Mouse (Mus musculus) forebrain, embryonic 12.5 days (tissue): ENCODE measurements at regions not wholly inside any gene's neighbourhood (a gene's known extent, or its start where the extent isn't known, plus 50 kb on each side); places are given as distances from the start of the nearest gene placed in this dataset.
"Not testable (repeated sequence)": the region's sequence is repeated elsewhere in the genome, so short reads cannot be mapped to it uniquely, and the experiment has no call there.

Experiments used
- ATAC-seq: fragments of 200-750 bp; cut with Nextera tagmentation; 2 replicates; pipeline ENCODE4 v1.8.0; 2017; ENCODE audit warnings: moderate TSS enrichment; ENCODE audit not compliant: low FRiP score
- H3K27ac ChIP-seq: fragments of 300-500 bp; sonication (generic); 2 replicates; pipeline ENCODE4 v1.5.1; 2016; ENCODE audit warnings: mild to moderate bottlenecking
- H3K27me3 ChIP-seq: fragments of 300-500 bp; sonication (generic); 2 replicates; pipeline ENCODE4 v1.6.1; 2016; ENCODE audit warnings: mild to moderate bottlenecking
- H3K36me3 ChIP-seq: fragments of 300-500 bp; sonication (generic); replicated peaks from 2 replicates; pipeline ENCODE4 v1.6.1; 2016; ENCODE audit warnings: mild to moderate bottlenecking
- H3K4me1 ChIP-seq: fragments of 300-500 bp; sonication (generic); 2 replicates; pipeline ENCODE4 v1.6.1; 2016
- H3K4me2 ChIP-seq: fragments of 300-500 bp; sonication (generic); 2 replicates; pipeline ENCODE4 v1.6.1; 2016; ENCODE audit warnings: mild to moderate bottlenecking, moderate library complexity
- H3K4me3 ChIP-seq: fragments of 300-500 bp; sonication (generic); replicated peaks from 2 replicates; pipeline ENCODE4 v1.5.1; 2016; ENCODE audit warnings: mild to moderate bottlenecking
- H3K9ac ChIP-seq: fragments of 300-500 bp; sonication (generic); 2 replicates; pipeline ENCODE4 v1.6.1; 2016; ENCODE audit warnings: mild to moderate bottlenecking
- H3K9me3 ChIP-seq: fragments of 300-500 bp; sonication (generic); 2 replicates; pipeline ENCODE4 v1.6.1; 2016
- WGBS: fragments of 180-500 bp; shearing (Covaris S2); methylation state at CpG from one replicate; pipeline ENCODE4 v1.1.7; 2016; 5-methylcytosine and 5-hydroxymethylcytosine counted together

GRCm38 (mm10) chr9:17742308-17742707, 549.6 kb upstream of the Chordc1 start:
- H3K9me3 ChIP-seq = no peaks in the 10 kb centered on the region
- no peak overlapping the region for H3K9ac ChIP-seq
- no peak overlapping the region for H3K27ac ChIP-seq
- no peaks in the 10 kb centered on the region for H3K27me3 ChIP-seq
- H3K36me3 ChIP-seq = no peaks in the 10 kb centered on the region
- whole genome bisulfite sequencing = 92% methylated on average over 1 of the region's 1 CpGs
- no peak overlapping the region for H3K4me3 ChIP-seq
- no peak overlapping the region for H3K4me2 ChIP-seq
- ATAC-seq = no peak
- no peaks in the 10 kb centered on the region for H3K4me1 ChIP-seq

DNA sequence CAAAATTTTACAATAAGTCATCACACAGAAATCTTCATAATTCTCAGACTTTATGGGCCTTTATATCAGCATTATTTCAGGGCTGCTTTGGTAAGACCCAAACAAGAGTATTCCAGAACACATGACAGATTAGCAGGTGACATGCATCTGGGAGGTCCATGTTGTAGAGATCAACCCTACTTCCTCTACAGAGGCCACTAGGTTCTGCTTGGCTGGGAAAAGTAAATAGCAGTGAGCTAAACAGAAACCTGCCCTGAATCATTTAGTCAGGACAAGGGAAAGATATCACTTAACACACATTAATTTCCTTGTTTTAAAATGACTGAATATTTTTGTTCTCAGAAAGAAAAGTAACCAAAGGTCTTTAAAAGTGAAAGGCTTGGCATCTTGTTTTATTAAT, 546.7 kb upstream of the Chordc1 start:
- no peaks in the 10 kb centered on the region for H3K36me3 ChIP-seq
- no peak overlapping the region for H3K9ac ChIP-seq
- H3K4me3 ChIP-seq = no peak overlapping the region
- H3K27me3 ChIP-seq = no peaks in the 10 kb centered on the region
- no peak overlapping the region for H3K4me2 ChIP-seq
- no peak overlapping the region for H3K27ac ChIP-seq
- no peaks in the 10 kb centered on the region for H3K9me3 ChIP-seq
- H3K4me1 ChIP-seq = no peaks in the 10 kb centered on the region
- ATAC-seq = no peak

GRCm38 (mm10) chr9:17745684-17746083, 546.2 kb upstream of the Chordc1 start:
- H3K36me3 ChIP-seq = no peaks in the 10 kb centered on the region
- H3K4me1 ChIP-seq = no peaks in the 10 kb centered on the region
- no peaks in the 10 kb centered on the region for H3K27me3 ChIP-seq
- no peak for ATAC-seq
- no peak overlapping the region for H3K4me3 ChIP-seq
- H3K27ac ChIP-seq = no peak overlapping the region
- H3K9me3 ChIP-seq = no peaks in the 10 kb centered on the region
- H3K9ac ChIP-seq = no peak overlapping the region
- H3K4me2 ChIP-seq = no peak overlapping the region

DNA sequence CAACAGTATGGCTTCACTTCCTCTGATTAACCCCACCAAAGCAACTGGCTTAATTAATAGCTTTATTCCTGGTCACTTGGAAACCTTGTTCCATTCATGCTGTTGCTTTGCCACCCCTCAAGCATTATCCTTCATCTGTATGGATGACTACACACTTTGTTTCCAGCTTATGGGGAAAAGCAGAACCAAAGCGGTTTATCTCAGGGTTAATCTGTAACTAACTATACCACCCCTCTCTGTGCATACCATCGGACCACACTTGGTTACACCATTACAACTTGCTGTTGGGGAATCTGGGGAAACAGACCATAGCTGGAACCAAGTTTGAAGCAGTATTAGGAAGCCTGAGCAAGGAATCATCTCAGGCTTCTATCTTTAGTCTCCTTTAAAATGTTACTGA, 500.1 kb upstream of the Chordc1 start:
- not testable (repeated sequence) for ATAC-seq, H3K27ac ChIP-seq, H3K27me3 ChIP-seq, H3K4me3 ChIP-seq, H3K36me3 ChIP-seq, H3K4me1 ChIP-seq, H3K4me2 ChIP-seq, H3K9me3 ChIP-seq, H3K9ac ChIP-seq
- 2% methylated on average over 2 of the region's 2 CpGs for whole genome bisulfite sequencing

- peak; percentile 41; the same call in 1 of the 2 replicates for ATAC-seq
- Histone ChIP-seq H3K27ac (no peak overlapping the region), H3K9ac (no peak overlapping the region), H3K4me2 (no peak overlapping the region), H3K4me1 (no peaks in the 10 kb centered on the region), H3K36me3 (no peaks in the 10 kb centered on the region), H3K4me3 (no peak overlapping the region), H3K9me3 (no peaks in the 10 kb centered on the region), H3K27me3 (no peaks in the 10 kb centered on the region)
- WGBS = 3% methylated on average over 3 of the region's 3 CpGs
These were observed 475.1 kb upstream of the Chordc1 start for GRCm38 (mm10) chr9:17816730-17817403.

DNA sequence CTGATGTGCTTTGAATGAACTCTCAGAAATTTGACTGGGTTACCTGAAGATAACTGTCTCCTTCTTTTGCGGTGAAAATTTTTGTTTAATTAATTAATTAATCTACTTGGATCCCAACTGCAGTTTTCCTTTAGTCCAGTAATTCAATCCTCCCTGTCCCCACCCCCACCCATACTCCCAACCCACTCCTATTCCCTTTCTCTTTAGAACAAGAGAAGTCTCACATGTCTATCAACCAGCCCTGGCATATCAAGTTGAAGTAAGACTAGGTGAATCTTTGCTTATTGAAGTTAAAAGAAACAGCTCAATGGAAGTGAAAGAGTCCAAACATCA, 474.6 kb upstream of the Chordc1 start:
- no peak overlapping the region for H3K4me3 ChIP-seq
- no peak overlapping the region for H3K27ac ChIP-seq
- no peaks in the 10 kb centered on the region for H3K27me3 ChIP-seq
- ATAC-seq = no peak
- WGBS = 0% methylated on average over 1 of the region's 1 CpGs
- H3K4me2 ChIP-seq = no peak overlapping the region
- no peaks in the 10 kb centered on the region for H3K36me3 ChIP-seq
- no peaks in the 10 kb centered on the region for H3K4me1 ChIP-seq
- H3K9me3 ChIP-seq = no peaks in the 10 kb centered on the region
- H3K9ac ChIP-seq = no peak overlapping the region

- no peak overlapping the region for H3K27ac ChIP-seq
- 83% methylated on average over 2 of the region's 2 CpGs for WGBS
- no peak overlapping the region for H3K9ac ChIP-seq
- no peak overlapping the region for H3K4me2 ChIP-seq
- H3K9me3 ChIP-seq = no peaks in the 10 kb centered on the region
- H3K27me3 ChIP-seq = no peaks in the 10 kb centered on the region
- no peak for ATAC-seq
- H3K36me3 ChIP-seq = no peaks in the 10 kb centered on the region
- H3K4me1 ChIP-seq = no peaks in the 10 kb centered on the region
- H3K4me3 ChIP-seq = no peak overlapping the region
These were observed 426.4 kb upstream of the Chordc1 start for GRCm38 (mm10) chr9:17865528-17865927.

DNA sequence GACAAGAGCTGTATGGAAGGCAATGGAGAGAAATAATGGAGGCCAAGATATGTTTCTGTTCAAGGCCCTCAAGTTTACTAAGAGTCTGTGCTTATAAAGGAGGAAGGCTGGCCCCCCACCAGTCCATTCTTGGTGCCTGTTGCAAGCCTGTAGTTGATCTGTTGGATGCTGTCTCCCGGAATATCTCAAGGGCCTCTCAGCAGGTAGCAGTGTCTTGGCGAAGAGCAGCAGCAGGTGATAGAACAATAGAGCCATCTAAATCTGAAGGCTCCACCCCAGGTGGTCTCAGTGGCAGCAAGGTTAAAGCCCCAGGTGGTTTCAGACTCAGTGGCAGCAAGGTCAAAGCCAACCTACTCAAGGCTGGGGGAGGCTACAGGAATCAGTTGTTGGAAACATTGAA, 417.1 kb upstream of the Chordc1 start:
- no peak overlapping the region for H3K9ac ChIP-seq
- no peaks in the 10 kb centered on the region for H3K4me1 ChIP-seq
- no peak for ATAC-seq
- no peak overlapping the region for H3K4me3 ChIP-seq
- H3K9me3 ChIP-seq = no peaks in the 10 kb centered on the region
- H3K36me3 ChIP-seq = no peaks in the 10 kb centered on the region
- no peaks in the 10 kb centered on the region for H3K27me3 ChIP-seq
- H3K4me2 ChIP-seq = no peak overlapping the region
- WGBS = 45% methylated on average over 2 of the region's 2 CpGs
- H3K27ac ChIP-seq = no peak overlapping the region
